Comparison of ENCODE assay signal across 22 mouse cellular contexts in genomic region chr13:114271410-114272105, GRCm38 (mm10).
DNase-seq lines count a peak whose midpoint lies in the region; ATAC-seq and TF ChIP-seq lines count a peak whose summit lies in the region.
"Had no signal": no experiment of that assay in that cellular context is flagged by ENCODE, and none has a peak within 500 bp of the region (broad histone marks: within the 10 kb centered on the region; RNA-seq: fewer than 3 reads in every experiment).

No protein-coding gene starts in this region.

- H3K4me1 ChIP-seq in liver, adult 2 months (ENCODE audit: control insufficient read depth, insufficient read depth, low read length): peaks cover 6% of the 10 kb centered on the region; the same call in 1 of the 2 replicates
- H3K4me1 ChIP-seq in liver, embryonic 15.5 days (replicated peaks): no peaks in the 10 kb centered on the region
- no peaks in the 10 kb centered on the region for H3K4me1 ChIP-seq in midbrain, embryonic 15.5 days
- H3K4me1 ChIP-seq: forebrain, embryonic 15.5 days; hindbrain, embryonic 15.5 days; neural tube, embryonic 13.5 days had no signal

- no peak overlapping the region for H3K4me2 ChIP-seq in liver, embryonic 15.5 days
- no peak overlapping the region for H3K4me2 ChIP-seq in midbrain, embryonic 15.5 days
- H3K4me2 ChIP-seq: forebrain, embryonic 15.5 days; heart, embryonic 11.5 days; hindbrain, embryonic 15.5 days; midbrain, embryonic 11.5 days; neural tube, embryonic 13.5 days had no signal

- TF ChIP-seq CTCF in liver, adult 2 months (IDR thresholded peaks at IDR 0.05; ENCODE audit: low read depth, low read length): no peak

- peak overlapping the region; percentile 40 for H3K4me3 ChIP-seq in liver, adult 2 months (ENCODE audit: insufficient read depth, low read depth, low read length)
- no peak overlapping the region for H3K4me3 ChIP-seq in liver, embryonic 15.5 days (replicated peaks)
- H3K4me3 ChIP-seq in midbrain, embryonic 15.5 days: no peak overlapping the region
- H3K4me3 ChIP-seq: erythroblast, embryonic 14.5 days; forebrain, embryonic 15.5 days; hindbrain, embryonic 15.5 days; neural tube, embryonic 13.5 days had no signal

- ATAC-seq in liver, embryonic 15.5 days (ENCODE audit: insufficient read depth): peak; percentile 68
- ATAC-seq in activated CD4-positive, CD25-positive, alpha-beta regulatory T cell, adult 4 months: no peak
- ATAC-seq in midbrain, embryonic 15.5 days (replicated peaks): no peak
- ATAC-seq: forebrain, embryonic 15.5 days had no signal

- no peaks in the 10 kb centered on the region for H3K27me3 ChIP-seq in liver, adult 2 months (ENCODE audit: control insufficient read depth, insufficient read depth, low read length)
- H3K27me3 ChIP-seq in liver, embryonic 15.5 days: no peaks in the 10 kb centered on the region
- no peaks in the 10 kb centered on the region for H3K27me3 ChIP-seq in midbrain, embryonic 15.5 days (replicated peaks)
- H3K27me3 ChIP-seq: CH12.LX; forebrain, embryonic 15.5 days; hindbrain, embryonic 15.5 days; neural tube, embryonic 13.5 days had no signal

- peak overlapping the region; percentile 82 for H3K27ac ChIP-seq in liver, adult 2 months (replicated peaks; ENCODE audit: insufficient read depth, low read depth, low read length)
- H3K27ac ChIP-seq in liver, embryonic 15.5 days (replicated peaks): peak overlapping the region; percentile 63
- no peak overlapping the region for H3K27ac ChIP-seq in midbrain, embryonic 15.5 days
- H3K27ac ChIP-seq: forebrain, embryonic 15.5 days; hindbrain, embryonic 15.5 days; neural tube, embryonic 13.5 days had no signal

- no peaks in the 10 kb centered on the region for H3K9me3 ChIP-seq in liver, embryonic 15.5 days (replicated peaks)
- H3K9me3 ChIP-seq in midbrain, embryonic 15.5 days: no peaks in the 10 kb centered on the region
- H3K9me3 ChIP-seq: forebrain, embryonic 15.5 days; hindbrain, embryonic 15.5 days; neural tube, embryonic 13.5 days had no signal

- H3K9ac ChIP-seq in liver, adult 2 months (ENCODE audit: low read depth, low read length): peak overlapping the region; percentile 80
- H3K9ac ChIP-seq in liver, embryonic 15.5 days: no peak overlapping the region
- no peak overlapping the region for H3K9ac ChIP-seq in midbrain, embryonic 15.5 days
- H3K9ac ChIP-seq: forebrain, embryonic 15.5 days; hindbrain, embryonic 15.5 days; neural tube, embryonic 13.5 days had no signal

- no peaks in the 10 kb centered on the region for H3K79me2 ChIP-seq in liver, adult 2 months (ENCODE audit: control insufficient read depth, insufficient read depth, low read length)

- 24% methylated on average over 16 of the region's 16 CpGs for WGBS in liver, adult 2 months
- WGBS in liver, embryonic 15.5 days (ENCODE audit: insufficient replicate concordance): 62% methylated on average over 16 of the region's 16 CpGs
- WGBS in midbrain, embryonic 15.5 days: 85% methylated on average over 16 of the region's 16 CpGs

- no peaks in the 10 kb centered on the region for H3K36me3 ChIP-seq in liver, adult 2 months (ENCODE audit: control insufficient read depth, insufficient read depth, low read length)
- H3K36me3 ChIP-seq in liver, embryonic 15.5 days (replicated peaks): no peaks in the 10 kb centered on the region
- H3K36me3 ChIP-seq in midbrain, embryonic 15.5 days (replicated peaks): no peaks in the 10 kb centered on the region
- H3K36me3 ChIP-seq: forebrain, embryonic 15.5 days; hindbrain, embryonic 15.5 days; neural tube, embryonic 13.5 days had no signal

- no peak for TF ChIP-seq POLR2A in liver, adult 2 months (IDR thresholded peaks at IDR 0.05; ENCODE audit: extremely low read depth, insufficient read depth, low read length)

- DNase-seq in adrenal gland, postnatal 14 days: peak; percentile 18
- no peak for DNase-seq in adrenal gland, adult 18-20 months (ENCODE audit: low spot score in 2 of 2)
- DNase-seq in liver, adult 2 months (ENCODE audit: extremely low read depth, low read depth, low spot score): peak; percentile 82
- DNase-seq in liver: no peak
- DNase-seq in frontal cortex, postnatal 14 days (ENCODE audit: low spot score in 2 of 2): no peak
- DNase-seq: cerebellum, adult 11 months; cerebellum, postnatal 36 days; kidney, postnatal 10 days; lung, adult 2 months; lung, postnatal 4 days; right cerebral cortex, postnatal 14 days; thymus, postnatal 4 days had no signal

Comparison
In these comparisons a context has a peak if more than half of its experiments do, and no peak if none do; other contexts are left out.
1. DNase-seq: peak in adrenal gland, postnatal 14 days (single experiment) and liver, adult 2 months (single experiment); none in adrenal gland, adult 18-20 months (0 of 2), liver (single experiment) and frontal cortex, postnatal 14 days (0 of 2).